Mouse (Mus musculus) inflammation-experienced regulatory T-cells, adult 6 months (primary cell): Measurements from ENCODE around the gene Tbxa2r. TPM values are rescaled to one million over a fixed set of nuclear protein-coding genes. Genes with fewer than 3 reads are reported as not detected.

Experiments
- ATAC-seq: one replicate; pipeline ENCODE4 v1.8.0; 2017
- polyA plus RNA-seq, 3 experiments: library from polyadenylated mRNA; unstranded; fragments of 100-300 nt; shearing (Covaris generic); gene quantifications; one replicate each; pipeline ENCODE4 v1.2.1; 2017

The Tbxa2r gene
- polyA plus RNA-seq, 3 experiments from 2014 or later: 10.0 to 21.7 (median 17.0) TPM

DNA sequence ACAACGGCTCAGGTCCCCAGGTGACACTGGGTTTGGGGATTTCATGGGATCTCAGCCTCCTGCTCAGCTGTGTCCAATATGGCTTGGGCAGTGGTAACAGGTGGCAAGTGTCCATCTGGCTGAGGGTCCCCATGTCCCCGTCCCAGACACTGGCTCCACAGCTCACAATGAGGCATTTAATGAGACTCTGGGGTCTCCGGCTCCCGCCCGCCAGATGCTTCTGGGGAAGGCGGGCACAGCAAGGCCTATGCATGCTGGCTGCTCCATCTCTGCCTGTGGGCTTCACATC lies 38.6 kb downstream of the Tbxa2r start:
- no peak for ATAC-seq

DNA sequence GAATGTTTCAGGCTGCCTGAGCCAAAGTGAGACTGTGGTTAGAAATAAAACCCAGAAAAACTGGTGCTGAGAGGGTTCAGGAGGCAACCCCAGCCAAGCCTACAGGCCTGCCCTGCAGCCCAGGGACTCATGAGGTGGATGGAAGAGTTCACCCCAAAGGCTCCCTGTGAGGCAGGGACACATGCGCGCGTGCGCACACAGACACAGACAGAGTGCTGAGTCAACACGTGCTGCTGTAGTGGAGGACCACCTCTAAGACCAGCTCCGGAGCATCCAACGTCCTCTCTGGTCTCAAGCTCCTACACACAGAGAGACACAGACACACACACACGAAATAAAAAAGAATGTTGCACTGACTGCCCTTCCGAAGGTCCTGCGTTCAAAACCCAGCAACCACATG lies 46.8 kb downstream of the Tbxa2r start:
- ATAC-seq: no peak

DNA sequence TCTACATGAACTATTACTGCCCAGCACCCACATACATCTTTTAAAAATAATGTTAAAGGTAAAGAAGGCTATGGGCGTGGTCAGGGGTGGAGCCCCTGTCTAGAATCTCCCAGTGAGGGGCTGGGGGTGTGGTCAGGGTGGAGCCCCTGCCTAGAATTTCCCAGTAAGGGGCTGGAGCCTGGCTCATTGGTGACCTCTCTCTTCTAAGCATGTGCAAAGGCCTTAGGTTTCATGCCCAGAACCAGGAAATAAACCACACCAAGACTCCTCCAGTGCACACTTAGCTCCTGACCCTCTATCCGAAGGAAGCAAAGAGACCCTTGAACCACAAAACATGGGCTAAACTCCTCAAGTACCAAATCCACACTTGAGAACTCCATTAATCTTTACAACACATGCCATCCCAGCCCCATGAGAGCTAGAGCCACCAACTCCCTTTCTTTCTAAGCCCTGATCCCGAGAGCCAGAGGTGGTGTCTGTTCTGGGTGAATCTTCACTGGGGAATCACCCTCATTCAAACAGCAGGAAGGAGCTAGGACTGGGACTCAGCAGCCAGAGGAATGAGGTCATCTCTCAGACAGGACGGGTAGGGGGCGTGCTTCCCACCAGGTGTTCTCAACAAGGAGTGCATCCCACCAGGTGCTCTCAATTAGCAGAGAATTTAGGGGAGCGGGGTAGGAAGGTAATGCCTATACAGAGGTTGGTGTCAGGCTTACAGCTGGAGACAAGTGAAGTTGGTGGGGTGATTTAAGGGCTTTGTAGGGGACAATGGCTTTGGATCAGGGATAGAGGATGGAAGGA lies 48.2 kb downstream of the Tbxa2r start:
- no peak for ATAC-seq

DNA sequence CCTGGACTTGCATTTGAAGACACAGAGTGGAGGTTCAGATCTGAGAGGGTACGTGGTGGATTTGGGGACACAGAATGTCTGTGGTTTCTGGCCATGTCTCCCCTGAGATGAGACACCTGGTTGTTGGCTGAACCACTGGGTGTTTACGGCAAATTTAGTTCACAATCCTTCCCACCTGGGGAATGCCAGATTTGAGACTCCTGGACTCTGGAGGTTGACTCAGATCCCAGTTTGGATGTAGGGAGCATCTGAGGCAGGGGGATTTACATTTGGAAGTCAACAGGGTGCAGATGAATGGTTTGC lies 48.8 kb downstream of the Tbxa2r start:
- no peak for ATAC-seq

DNA sequence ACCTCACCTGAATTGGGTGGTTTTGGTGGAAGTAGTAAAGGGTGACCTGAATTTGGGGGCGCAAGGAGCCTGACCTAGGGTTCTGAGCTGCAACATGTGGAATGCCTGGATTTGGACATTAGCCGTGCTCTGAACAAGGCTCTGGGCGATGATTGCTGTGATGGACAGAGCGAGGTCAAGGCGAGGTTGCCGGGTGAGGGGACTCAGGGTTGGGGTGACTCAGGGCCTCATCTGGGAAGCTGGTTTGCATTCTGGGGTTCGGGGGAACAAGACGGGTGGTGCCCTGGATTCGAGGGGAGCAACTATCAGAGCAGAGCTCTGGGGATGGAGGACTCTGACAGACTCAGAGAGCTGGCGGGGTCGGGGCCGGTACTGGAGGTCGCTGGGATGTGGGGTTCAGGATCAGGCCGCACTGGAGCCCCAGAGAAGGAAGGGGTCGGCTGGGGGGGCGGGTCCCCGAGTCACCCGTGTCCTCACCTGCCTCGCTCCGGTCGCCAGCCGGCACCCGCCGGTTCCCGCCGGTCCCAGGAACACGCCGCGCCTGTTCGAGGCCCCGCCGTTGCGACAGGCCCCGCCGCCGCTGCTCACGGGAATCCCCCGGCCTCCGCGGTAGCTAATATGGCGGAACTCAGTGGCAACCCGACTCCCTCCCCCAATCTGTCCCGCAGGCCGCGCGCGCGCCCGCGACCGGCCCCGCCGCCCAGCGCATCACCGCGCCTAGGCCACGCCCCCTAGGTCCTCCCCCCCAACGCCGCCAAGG lies 49.4 kb downstream of the Tbxa2r start, which contains the start of gene Fzr1:
Gene Fzr1 (minus strand): TSS at position 724 of the 760 bp plus-strand sequence.
- ATAC-seq: no peak

DNA sequence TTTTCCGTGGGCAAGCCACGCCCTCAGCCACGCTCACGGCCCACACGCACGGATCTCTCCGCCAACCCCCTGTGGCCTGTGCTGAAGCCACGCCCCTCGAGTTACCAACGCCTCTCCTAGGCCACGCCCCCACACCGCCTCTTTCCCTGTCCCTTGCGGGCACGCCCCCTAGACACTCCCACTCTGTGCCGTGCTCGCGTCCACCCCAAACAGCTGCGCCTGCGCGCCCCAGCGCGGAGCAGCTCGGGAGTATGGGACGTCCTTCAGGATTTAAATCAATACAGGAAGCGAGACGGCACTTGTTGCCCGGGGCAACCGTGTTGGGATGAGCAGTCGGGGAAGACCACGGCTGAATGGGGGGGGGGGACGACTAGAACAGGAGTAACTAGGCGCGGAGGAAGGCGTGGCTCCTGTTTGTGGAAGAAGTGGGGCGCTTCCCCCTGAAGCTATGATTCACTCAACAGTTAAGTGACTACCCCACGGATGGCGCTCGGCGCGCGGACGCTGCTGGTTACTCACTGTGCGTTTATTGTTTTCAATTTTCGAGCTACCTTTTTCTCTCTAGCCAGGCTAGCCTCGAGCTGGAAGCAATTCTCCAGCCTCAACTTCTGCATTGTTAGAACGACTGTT lies 50.1 kb downstream of the Tbxa2r start:
- peak; percentile 93 for ATAC-seq

DNA sequence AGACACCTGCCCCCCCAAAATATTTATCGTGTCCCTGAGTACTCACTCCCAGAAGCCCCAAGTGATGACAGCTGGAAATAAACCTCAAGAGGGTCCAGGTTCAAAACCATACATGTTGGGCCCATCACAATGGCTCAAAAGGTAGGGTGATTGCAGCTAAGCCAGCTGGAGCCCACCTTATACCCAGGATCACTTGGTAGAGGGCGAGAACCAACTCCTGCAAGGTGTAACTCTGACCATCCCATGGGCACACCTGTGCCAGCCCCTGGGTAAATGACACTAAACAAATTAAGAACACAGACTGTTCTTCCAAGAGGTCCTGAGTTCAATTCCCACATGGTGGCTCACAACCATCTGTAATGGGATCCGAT lies 50.6 kb downstream of the Tbxa2r start:
- ATAC-seq: no peak

DNA sequence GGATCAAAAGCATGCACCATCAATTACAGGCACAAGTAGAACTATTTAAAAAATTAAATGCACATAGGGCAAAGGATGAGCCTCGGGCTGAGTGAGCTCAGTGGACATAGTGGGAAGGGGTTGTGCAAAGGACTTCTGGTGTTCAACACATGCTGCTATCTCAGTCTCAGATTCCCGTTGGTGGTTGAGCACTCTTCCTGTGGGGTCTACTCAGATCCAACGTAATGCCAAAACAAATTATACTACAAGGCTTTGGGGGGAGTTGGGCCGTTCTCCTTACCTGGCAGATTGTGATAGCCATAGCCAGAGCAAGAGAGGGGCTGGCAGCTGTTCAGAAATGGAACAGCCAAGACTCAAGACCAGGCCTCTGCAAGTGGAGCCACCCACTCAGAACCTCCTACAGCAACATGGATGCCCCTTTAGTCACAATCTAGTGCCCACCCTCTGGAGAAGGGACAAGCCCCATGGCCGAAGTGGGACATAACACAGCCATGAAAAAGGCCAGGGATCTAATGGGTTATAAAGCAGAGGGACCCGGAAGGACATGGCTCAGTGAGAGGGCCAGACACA lies 51.4 kb downstream of the Tbxa2r start:
- ATAC-seq: no peak

DNA sequence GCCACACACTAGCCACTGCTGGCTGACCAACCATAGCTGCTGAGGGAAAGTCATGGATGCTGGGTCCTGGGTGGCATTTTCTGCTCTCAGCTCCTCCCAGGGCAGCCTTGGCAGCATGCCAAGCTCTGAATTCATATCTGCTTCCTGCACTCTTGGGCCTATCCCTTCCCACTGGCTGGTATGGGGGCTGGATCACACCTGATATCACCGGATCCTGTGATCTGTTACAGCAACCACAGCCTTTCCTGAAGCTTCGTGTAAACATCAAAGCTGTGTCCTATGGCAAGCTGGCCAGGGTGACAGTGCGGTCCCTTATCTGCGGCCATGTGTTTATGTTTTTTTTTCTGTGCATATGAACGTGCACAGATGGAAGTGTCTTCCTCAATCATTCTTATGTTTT lies 53.5 kb downstream of the Tbxa2r start:
- no peak for ATAC-seq

DNA sequence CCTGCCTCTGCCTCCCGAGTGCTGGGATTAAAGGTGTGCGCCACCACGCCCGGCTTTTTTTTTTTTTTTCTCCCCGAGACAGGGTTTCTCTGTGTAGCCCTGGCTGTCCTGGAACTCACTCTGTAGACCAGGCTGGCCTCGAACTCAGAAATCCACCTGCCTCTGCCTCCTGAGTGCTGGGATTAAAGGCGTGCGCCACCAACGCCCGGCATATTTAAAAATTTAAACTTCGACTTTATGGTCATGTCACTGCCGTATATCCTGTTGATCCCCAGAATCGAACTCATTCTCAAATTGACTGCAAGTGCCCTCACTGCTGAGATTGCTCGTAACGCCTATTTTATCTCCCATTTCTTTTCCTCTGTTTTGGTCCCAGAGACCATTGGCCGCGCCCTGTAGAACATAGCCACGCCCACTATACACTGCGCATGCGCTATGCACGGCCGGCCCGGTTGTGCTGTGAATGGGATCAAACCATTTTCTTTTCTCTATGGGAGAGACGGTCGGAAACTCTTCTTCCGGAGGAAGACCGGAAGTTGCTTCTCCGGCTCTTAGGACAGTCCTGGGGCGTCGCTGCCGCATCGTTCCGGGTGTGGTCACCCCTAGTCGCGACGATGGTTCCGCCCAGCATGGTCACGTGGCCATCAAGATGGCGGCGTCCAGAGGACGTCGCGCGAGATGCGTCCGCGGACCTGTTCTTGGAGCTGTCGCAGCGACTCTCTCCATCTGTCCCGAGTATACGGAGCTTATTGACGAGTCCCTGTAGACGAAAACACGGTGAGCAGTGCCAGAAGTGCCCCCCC lies 55.5 kb downstream of the Tbxa2r start, which contains the start of the genes Dohh and Gm48551:
Gene Dohh (plus strand): TSS at position 627 of the 803 bp plus-strand sequence.
Gene Gm48551 (plus strand): TSS at position 665 of the 803 bp plus-strand sequence.
- peak; percentile 94 for ATAC-seq

DNA sequence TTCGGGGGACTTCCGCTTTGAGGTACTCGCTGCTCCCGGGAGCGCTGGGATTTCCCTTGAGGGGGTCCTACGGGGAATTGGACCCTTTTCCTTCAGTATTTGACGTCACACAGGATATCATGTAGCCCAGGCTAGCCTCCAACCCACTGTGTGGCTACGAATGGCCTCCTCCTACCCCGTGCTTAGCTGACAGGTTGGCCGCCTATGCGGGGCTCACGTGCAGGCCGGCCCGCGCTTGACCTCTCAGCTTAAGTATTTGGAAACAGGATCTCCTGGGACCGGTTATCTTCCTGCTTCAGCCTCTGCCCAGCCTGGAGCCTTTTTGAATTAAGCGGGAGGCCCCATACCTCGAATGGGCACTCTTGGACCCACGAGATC lies 56.1 kb downstream of the Tbxa2r start:
- ATAC-seq: no peak

Other genes with a start within 250 kb of the Tbxa2r start
- gene Creb3l3, start 229.9 kb upstream of the Tbxa2r start, polyA plus RNA-seq: not detected
- 10 to 100 TPM; 22.1 to 27.1 (median 23.3) TPM for gene Map2k2, start 222.8 kb upstream of the Tbxa2r start, polyA plus RNA-seq
- gene Zbtb7a, start 193.5 kb upstream of the Tbxa2r start, polyA plus RNA-seq: 10 to 100 TPM in 1 of 3 experiments, 1 to 10 TPM in 2; 8.5 to 10.8 (median 9.3) TPM
- 10 to 100 TPM; 15.4 to 21.5 (median 17.1) TPM for gene Pias4, start 160.8 kb upstream of the Tbxa2r start, polyA plus RNA-seq
- 1,000 to 10,000 TPM in 1 of 3 experiments, 100 to 1,000 TPM in 2; 925 to 1,158 (median 972) TPM for gene Eef2, start 152.1 kb upstream of the Tbxa2r start, polyA plus RNA-seq
- gene Dapk3, start 145.7 kb upstream of the Tbxa2r start, polyA plus RNA-seq: 1 to 10 TPM; 3.1 to 5.4 (median 3.6) TPM
- gene 4930442H23Rik, start 144.9 kb upstream of the Tbxa2r start, polyA plus RNA-seq: not detected
- under 1 TPM in 2 of 3 experiments, not detected in 1; 0.17 to 0.28 TPM for gene Nmrk2, start 126.7 kb upstream of the Tbxa2r start, polyA plus RNA-seq
- gene Atcay, start 97.9 kb upstream of the Tbxa2r start, polyA plus RNA-seq: 10 to 100 TPM in 1 of 3 experiments, 1 to 10 TPM in 2; 4.8 to 12.6 (median 5.1) TPM
- 1 to 10 TPM in 1 of 3 experiments, under 1 TPM in 2; 0.20 to 1.0 (median 0.37) TPM for gene Zfr2, start 95.6 kb upstream of the Tbxa2r start, polyA plus RNA-seq
- gene Matk, start 75.8 kb upstream of the Tbxa2r start, polyA plus RNA-seq: 10 to 100 TPM; 30.1 to 68.1 (median 64.4) TPM
- 100 to 1,000 TPM; 111 to 148 (median 127) TPM for gene Mrpl54, start 61.8 kb upstream of the Tbxa2r start, polyA plus RNA-seq
- gene Apba3, start 61.8 kb upstream of the Tbxa2r start, polyA plus RNA-seq: 10 to 100 TPM in 2 of 3 experiments, 1 to 10 TPM in 1; 9.9 to 12.4 (median 12.3) TPM
- 1 to 10 TPM; 1.7 to 3.2 (median 1.9) TPM for gene Tjp3, start 37.1 kb upstream of the Tbxa2r start, polyA plus RNA-seq
- 10 to 100 TPM; 10.7 to 15.9 (median 14.4) TPM for gene Pip5k1c, start 35.8 kb upstream of the Tbxa2r start, polyA plus RNA-seq
- 1 to 10 TPM; 2.9 to 6.5 (median 4.1) TPM for gene Cactin, start 7.6 kb upstream of the Tbxa2r start, polyA plus RNA-seq
- gene Gipc3, start 14.5 kb downstream of the Tbxa2r start, polyA plus RNA-seq: under 1 TPM in 1 of 3 experiments, not detected in 2; 0.12 TPM
- gene Hmg20b, start 21.7 kb downstream of the Tbxa2r start, polyA plus RNA-seq: 10 to 100 TPM; 17.1 to 20.4 (median 17.8) TPM
- gene Mfsd12, start 28.8 kb downstream of the Tbxa2r start, polyA plus RNA-seq: 1 to 10 TPM; 1.6 to 2.1 (median 1.9) TPM
- gene 4930404N11Rik, start 37.1 kb downstream of the Tbxa2r start, polyA plus RNA-seq: 1 to 10 TPM in 1 of 3 experiments, under 1 TPM in 2; 0.26 to 1.7 (median 0.96) TPM
- 10 to 100 TPM; 10.7 to 27.1 (median 13.4) TPM for gene Fzr1, start 49.8 kb downstream of the Tbxa2r start, polyA plus RNA-seq
- 10 to 100 TPM in 2 of 3 experiments, 1 to 10 TPM in 1; 9.2 to 17.9 (median 10.9) TPM for gene Dohh, start 55.7 kb downstream of the Tbxa2r start, polyA plus RNA-seq
- 1 to 10 TPM in 2 of 3 experiments, under 1 TPM in 1; 0.60 to 1.9 (median 1.1) TPM for gene Gm48551, start 55.7 kb downstream of the Tbxa2r start, polyA plus RNA-seq
- 1 to 10 TPM in 1 of 3 experiments, not detected in 2; 3.1 TPM for gene Gm48552, start 60.3 kb downstream of the Tbxa2r start, polyA plus RNA-seq
- 10 to 100 TPM in 1 of 3 experiments, 1 to 10 TPM in 2; 4.4 to 10.7 (median 9.8) TPM for gene Smim24, start 64.3 kb downstream of the Tbxa2r start, polyA plus RNA-seq
- 10 to 100 TPM; 13.8 to 17.2 (median 15.0) TPM for gene Nfic, start 126.9 kb downstream of the Tbxa2r start, polyA plus RNA-seq
- gene Celf5, start 154.0 kb downstream of the Tbxa2r start, polyA plus RNA-seq: 1 to 10 TPM; 1.1 to 1.4 (median 1.2) TPM
- gene Ncln, start 167.7 kb downstream of the Tbxa2r start, polyA plus RNA-seq: 10 to 100 TPM; 34.3 to 41.1 (median 36.9) TPM
- gene S1pr4, start 171.4 kb downstream of the Tbxa2r start, polyA plus RNA-seq: 10 to 100 TPM; 49.1 to 93.2 (median 50.3) TPM
- 100 to 1,000 TPM in 1 of 3 experiments, 10 to 100 TPM in 2; 23.1 to 102 (median 24.3) TPM for gene Gna15, start 195.5 kb downstream of the Tbxa2r start, polyA plus RNA-seq
- gene Gna11, start 216.5 kb downstream of the Tbxa2r start, polyA plus RNA-seq: 10 to 100 TPM; 26.5 to 29.4 (median 28.7) TPM
- gene Aes, start 230.8 kb downstream of the Tbxa2r start, polyA plus RNA-seq: 100 to 1,000 TPM in 2 of 3 experiments, 10 to 100 TPM in 1; 82.5 to 118 (median 109) TPM
- 1 to 10 TPM in 2 of 3 experiments, not detected in 1; 1.4 TPM for gene Tle2, start 245.8 kb downstream of the Tbxa2r start, polyA plus RNA-seq